Mouse (Mus musculus) T-helper 1 cell (primary cell): ENCODE results near the gene Irf6.

ENCODE experiments used
- in situ Hi-C: fragments of 300-600 bp; cut with MboI, MseI; formaldehyde crosslinking; loops from one replicate; pipeline ENCODE4 v1.15.1; 2025; ENCODE audit warnings: high pct_unique_total_duplicates

The Irf6 gene

GRCm38 (mm10) chr1:193152872-193153271, at the start of gene Irf6:
Gene Irf6, plus strand, starts transcription at chr1:193153111.
- in situ Hi-C loops: no loop called here

- in situ Hi-C loops: no loop called here
Observed at GRCm38 (mm10) chr1:193112093-193112492, 40.8 kb upstream of the Irf6 start.

- in situ Hi-C loops: no loop called here
Observed at GRCm38 (mm10) chr1:193122793-193123192, 30.1 kb upstream of the Irf6 start.

GRCm38 (mm10) chr1:193123290-193123689, 29.6 kb upstream of the Irf6 start:
- in situ Hi-C loops: no loop called here

- in situ Hi-C loops: loop anchor here (25.0 kb wide), 2 partner anchors 1539 to 1939 kb away; partner anchors contain the start of genes Dtl and Ints7
Observed at GRCm38 (mm10) chr1:193125835-193126234, 27.1 kb upstream of the Irf6 start.

GRCm38 (mm10) chr1:193128055-193128454, 24.9 kb upstream of the Irf6 start:
- in situ Hi-C loops: loop anchor here (25.0 kb wide), 2 partner anchors 1541 to 1941 kb away; partner anchors contain the start of genes Dtl and Ints7

- in situ Hi-C loops: loop anchor here (25.0 kb wide), 2 partner anchors 1542 to 1942 kb away; partner anchors contain the start of genes Dtl and Ints7
Observed at GRCm38 (mm10) chr1:193129321-193129720, 23.6 kb upstream of the Irf6 start.

GRCm38 (mm10) chr1:193129786-193130455, 23.0 kb upstream of the Irf6 start, which contains the start of gene Diexf:
Gene Diexf, minus strand, starts transcription at chr1:193130272.
- in situ Hi-C loops: loop anchor here (25.0 kb wide), 2 partner anchors 1543 to 1943 kb away; partner anchors contain the start of genes Dtl and Ints7

- in situ Hi-C loops: loop anchor here (25.0 kb wide), 2 partner anchors 1543 to 1943 kb away; partner anchors contain the start of genes Dtl and Ints7
Observed at GRCm38 (mm10) chr1:193130456-193130825, 22.5 kb upstream of the Irf6 start.

- in situ Hi-C loops: loop anchor here (25.0 kb wide), 2 partner anchors 1544 to 1944 kb away; partner anchors contain the start of genes Dtl and Ints7
Observed at GRCm38 (mm10) chr1:193130839-193131238, 22.1 kb upstream of the Irf6 start.

GRCm38 (mm10) chr1:193131311-193131948, 21.5 kb upstream of the Irf6 start:
- in situ Hi-C loops: loop anchor here (25.0 kb wide), 2 partner anchors 1544 to 1944 kb away; partner anchors contain the start of genes Dtl and Ints7

GRCm38 (mm10) chr1:193132385-193132784, 20.5 kb upstream of the Irf6 start:
- in situ Hi-C loops: loop anchor here (25.0 kb wide), 2 partner anchors 1545 to 1945 kb away; partner anchors contain the start of genes Dtl and Ints7

- in situ Hi-C loops: loop anchor here (25.0 kb wide), 2 partner anchors 1546 to 1946 kb away; partner anchors contain the start of genes Dtl and Ints7
Observed at GRCm38 (mm10) chr1:193133726-193134125, 19.2 kb upstream of the Irf6 start.

- in situ Hi-C loops: loop anchor here (25.0 kb wide), 2 partner anchors 1551 to 1951 kb away; partner anchors contain the start of genes Dtl and Ints7
Observed at GRCm38 (mm10) chr1:193138087-193138486, 14.8 kb upstream of the Irf6 start.

- in situ Hi-C loops: loop anchor here (25.0 kb wide), 2 partner anchors 1551 to 1951 kb away; partner anchors contain the start of genes Dtl and Ints7
Observed at GRCm38 (mm10) chr1:193138669-193139068, 14.2 kb upstream of the Irf6 start.

- in situ Hi-C loops: loop anchor here (25.0 kb wide), 2 partner anchors 1554 to 1954 kb away; partner anchors contain the start of genes Dtl and Ints7
Observed at GRCm38 (mm10) chr1:193141118-193141517, 11.8 kb upstream of the Irf6 start.

- in situ Hi-C loops: loop anchor here (25.0 kb wide), 2 partner anchors 1555 to 1955 kb away; partner anchors contain the start of genes Dtl and Ints7
Observed at GRCm38 (mm10) chr1:193142517-193143062, 10.3 kb upstream of the Irf6 start.

GRCm38 (mm10) chr1:193144516-193144915, 8.4 kb upstream of the Irf6 start:
- in situ Hi-C loops: loop anchor here (25.0 kb wide), 2 partner anchors 1557 to 1957 kb away; partner anchors contain the start of genes Dtl and Ints7

- in situ Hi-C loops: loop anchor here (25.0 kb wide), 2 partner anchors 1558 to 1958 kb away; partner anchors contain the start of genes Dtl and Ints7
Observed at GRCm38 (mm10) chr1:193145101-193145500, 7.8 kb upstream of the Irf6 start.

GRCm38 (mm10) chr1:193146416-193146815, 6.5 kb upstream of the Irf6 start:
- in situ Hi-C loops: loop anchor here (25.0 kb wide), 2 partner anchors 1559 to 1959 kb away; partner anchors contain the start of genes Dtl and Ints7

GRCm38 (mm10) chr1:193149231-193149630, 3.7 kb upstream of the Irf6 start:
- in situ Hi-C loops: loop anchor here (25.0 kb wide), 2 partner anchors 1562 to 1962 kb away; partner anchors contain the start of genes Dtl and Ints7
